Mouse (Mus musculus): Measurements from ENCODE around the gene Tcte2.

GRCm38 (mm10) chr17:13697646-13698045 lies 64.0 kb downstream of the Tcte2 start:
- TF ChIP-seq CTCF (IDR thresholded peaks at IDR 0.05; ENCODE audit: extremely low read depth, insufficient read length, insufficient replicate concordance, low read depth, low read length): no peak
- no peak for TF ChIP-seq POLR2A (IDR thresholded peaks at IDR 0.05; ENCODE audit: low read depth, low read length)
